Mouse (Mus musculus): ENCODE data around the gene Thumpd2. TPM values are rescaled to one million over a fixed set of nuclear protein-coding genes. Genes with fewer than 3 reads are reported as not detected.
A peak's percentile ranks its signal among the peaks of the same experiment; 100 is the strongest.

Gene Thumpd2
- polyA plus RNA-seq, 1 experiment from 2014 or later: 9.0 TPM

DNA sequence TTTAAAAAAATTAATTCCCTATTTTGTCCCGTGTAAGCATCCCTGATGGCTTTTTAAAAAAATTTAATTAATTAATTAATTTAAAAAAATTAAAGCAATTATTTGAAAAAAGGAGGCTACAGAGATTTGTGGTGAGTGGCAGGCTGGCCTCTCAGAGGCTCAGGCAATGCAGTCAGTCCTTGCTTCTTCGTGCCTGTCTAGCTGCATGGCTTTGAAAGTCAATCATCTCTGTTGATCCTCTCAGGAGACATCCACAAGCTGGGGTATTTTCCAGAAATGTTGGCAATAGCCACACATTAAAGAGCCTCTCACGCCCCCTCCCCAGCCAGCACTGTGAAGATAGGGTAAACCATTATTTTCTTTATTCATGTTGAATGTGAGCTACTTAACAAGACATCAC is 54.7 kb downstream of the Thumpd2 start:
- 51% methylated on average over 3 of the region's 3 CpGs for WGBS
- no peaks in the 10 kb centered on the region for H3K27me3 ChIP-seq (replicated peaks; ENCODE audit: control insufficient read depth, insufficient read depth, low read length)
- H3K36me3 ChIP-seq (ENCODE audit: control insufficient read depth, insufficient read depth): no peaks in the 10 kb centered on the region
- H3K27ac ChIP-seq (ENCODE audit: low read length): no peak overlapping the region
- H3K9me3 ChIP-seq (ENCODE audit: control insufficient read depth, low read length): no peaks in the 10 kb centered on the region
- peak; percentile 50 for ATAC-seq
- H3K9ac ChIP-seq (replicated peaks; ENCODE audit: low read depth, low read length): no peak overlapping the region
- no peak overlapping the region for H3K4me3 ChIP-seq (replicated peaks; ENCODE audit: low read length)
- peaks cover 17% of the 10 kb centered on the region for H3K4me1 ChIP-seq (replicated peaks; ENCODE audit: control insufficient read depth, insufficient read depth, low read length)
- no peak overlapping the region for H3K4me2 ChIP-seq (ENCODE audit: low read length)

DNA sequence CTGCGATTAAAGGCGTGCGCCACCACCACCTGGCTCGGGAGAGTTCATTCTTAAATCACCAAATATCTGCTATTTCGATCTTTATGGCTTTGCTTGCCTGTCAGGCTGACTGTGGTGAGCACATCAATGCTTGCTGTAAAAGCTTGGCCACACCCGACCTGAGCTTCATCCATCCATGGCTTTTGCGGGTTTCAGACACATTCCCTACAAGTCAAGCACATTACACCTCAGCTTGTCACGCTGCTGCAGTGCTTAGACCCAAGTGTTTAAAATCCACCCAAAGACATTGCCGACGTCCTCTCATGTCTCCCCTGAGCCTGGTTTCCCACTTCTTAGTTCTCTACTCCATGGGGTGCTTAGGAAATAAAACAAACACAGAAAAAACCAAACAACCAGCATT is 55.8 kb downstream of the Thumpd2 start:
- no peaks in the 10 kb centered on the region for H3K27me3 ChIP-seq (replicated peaks; ENCODE audit: control insufficient read depth, insufficient read depth, low read length)

GRCm38 (mm10) chr17:81005292-81005691 is 59.6 kb downstream of the Thumpd2 start:
- H3K9me3 ChIP-seq (ENCODE audit: control insufficient read depth, low read length): no peaks in the 10 kb centered on the region
- no peak overlapping the region for H3K4me3 ChIP-seq (replicated peaks; ENCODE audit: low read length)
- no peaks in the 10 kb centered on the region for H3K27me3 ChIP-seq (replicated peaks; ENCODE audit: control insufficient read depth, insufficient read depth, low read length)
- H3K9ac ChIP-seq (replicated peaks; ENCODE audit: low read depth, low read length): no peak overlapping the region
- peak; percentile 20; the same call in 1 of the 2 replicates for ATAC-seq
- no peak overlapping the region for H3K4me2 ChIP-seq (ENCODE audit: low read length)
- H3K36me3 ChIP-seq (ENCODE audit: control insufficient read depth, insufficient read depth): no peaks in the 10 kb centered on the region
- 25% methylated on average over 8 of the region's 8 CpGs for WGBS
- H3K27ac ChIP-seq (ENCODE audit: low read length): no peak overlapping the region
- peaks cover 11% of the 10 kb centered on the region; the same call in 1 of the 2 replicates for H3K4me1 ChIP-seq (replicated peaks; ENCODE audit: control insufficient read depth, insufficient read depth, low read length)

More for the DNA sequence above, 55.8 kb downstream of the Thumpd2 start:
- Histone ChIP-seq H3K4me2 (ENCODE audit: low read length) (no peak overlapping the region), H3K4me3 (replicated peaks; ENCODE audit: low read length) (no peak overlapping the region), H3K9me3 (ENCODE audit: control insufficient read depth, low read length) (no peaks in the 10 kb centered on the region), H3K9ac (replicated peaks; ENCODE audit: low read depth, low read length) (no peak overlapping the region), H3K36me3 (ENCODE audit: control insufficient read depth, insufficient read depth) (no peaks in the 10 kb centered on the region), H3K27ac (ENCODE audit: low read length) (no peak overlapping the region), H3K4me1 (replicated peaks; ENCODE audit: control insufficient read depth, insufficient read depth, low read length) (peaks cover 20% of the 10 kb centered on the region)
- ATAC-seq: no peak
- WGBS: 93% methylated on average over 10 of the region's 10 CpGs

- no peak for ATAC-seq
- Histone ChIP-seq H3K9ac (replicated peaks; ENCODE audit: low read depth, low read length) (no peak overlapping the region), H3K4me1 (replicated peaks; ENCODE audit: control insufficient read depth, insufficient read depth, low read length) (0 out of 2 replicates have a peak, but pooled peaks cover 6% of the 10 kb centered on the region), H3K4me2 (ENCODE audit: low read length) (no peak overlapping the region), H3K9me3 (ENCODE audit: control insufficient read depth, low read length) (no peaks in the 10 kb centered on the region), H3K27ac (ENCODE audit: low read length) (no peak overlapping the region), H3K4me3 (replicated peaks; ENCODE audit: low read length) (no peak overlapping the region), H3K27me3 (replicated peaks; ENCODE audit: control insufficient read depth, insufficient read depth, low read length) (no peaks in the 10 kb centered on the region), H3K36me3 (ENCODE audit: control insufficient read depth, insufficient read depth) (no peaks in the 10 kb centered on the region)
- WGBS: 82% methylated on average over 11 of the region's 11 CpGs
Observed at GRCm38 (mm10) chr17:81004454-81004853, 60.4 kb downstream of the Thumpd2 start.

- no peaks in the 10 kb centered on the region for H3K36me3 ChIP-seq (ENCODE audit: control insufficient read depth, insufficient read depth)
- H3K4me3 ChIP-seq (replicated peaks; ENCODE audit: low read length): no peak overlapping the region
- H3K4me1 ChIP-seq (replicated peaks; ENCODE audit: control insufficient read depth, insufficient read depth, low read length): 0 out of 2 replicates have a peak, but pooled peaks cover 6% of the 10 kb centered on the region
- no peak overlapping the region for H3K9ac ChIP-seq (replicated peaks; ENCODE audit: low read depth, low read length)
- H3K9me3 ChIP-seq (ENCODE audit: control insufficient read depth, low read length): no peaks in the 10 kb centered on the region
- WGBS: 93% methylated on average over 5 of the region's 5 CpGs
- H3K27ac ChIP-seq (ENCODE audit: low read length): no peak overlapping the region
- no peak overlapping the region for H3K4me2 ChIP-seq (ENCODE audit: low read length)
- H3K27me3 ChIP-seq (replicated peaks; ENCODE audit: control insufficient read depth, insufficient read depth, low read length): no peaks in the 10 kb centered on the region
- no peak for ATAC-seq
Observed at GRCm38 (mm10) chr17:81002130-81002529, 62.8 kb downstream of the Thumpd2 start.

DNA sequence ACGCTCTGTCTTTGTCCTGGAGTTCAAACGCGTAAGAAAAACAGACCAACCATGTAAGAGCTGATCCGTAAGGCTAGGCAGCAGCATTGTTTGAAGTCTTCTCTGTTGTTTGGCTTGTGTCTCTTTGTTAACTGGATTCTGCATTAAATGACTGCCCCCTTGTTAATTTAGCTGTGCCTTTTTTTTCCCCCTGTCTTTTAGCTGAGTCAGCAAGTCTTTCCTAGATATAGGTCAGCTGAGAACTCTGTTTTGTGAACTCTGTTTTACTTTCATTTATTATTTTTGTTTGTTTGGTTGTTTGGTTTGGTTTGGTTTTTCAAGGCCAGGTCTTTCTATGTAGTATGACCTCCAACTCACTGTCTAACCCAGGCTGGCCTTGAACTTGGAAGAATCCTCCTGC is 63.2 kb downstream of the Thumpd2 start:
- WGBS: 73% methylated on average over 4 of the region's 4 CpGs
- H3K27me3 ChIP-seq (replicated peaks; ENCODE audit: control insufficient read depth, insufficient read depth, low read length): no peaks in the 10 kb centered on the region

DNA sequence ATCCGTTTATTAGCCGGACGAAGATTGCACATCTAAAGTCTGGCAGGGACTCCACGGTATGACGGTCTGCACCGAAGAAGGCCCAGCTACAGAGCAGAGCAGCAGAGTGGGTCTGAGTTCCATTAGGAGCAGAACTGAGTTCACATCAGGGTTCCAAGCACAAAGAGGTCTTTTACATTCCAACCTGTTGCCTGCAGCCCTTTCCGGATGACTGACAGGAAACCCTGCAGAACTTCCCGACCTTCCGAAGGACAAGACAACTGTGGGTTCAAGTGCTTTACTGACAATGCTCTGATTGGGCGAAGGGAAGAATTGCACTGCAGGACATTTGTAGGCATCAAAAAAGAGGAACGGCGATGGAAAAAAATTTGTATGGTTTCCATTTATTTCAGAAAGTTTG is 63.9 kb downstream of the Thumpd2 start:
- 84% methylated on average over 12 of the region's 12 CpGs for WGBS
- ATAC-seq: no peak
- Histone ChIP-seq H3K9me3 (ENCODE audit: control insufficient read depth, low read length) (no peaks in the 10 kb centered on the region), H3K27me3 (replicated peaks; ENCODE audit: control insufficient read depth, insufficient read depth, low read length) (no peaks in the 10 kb centered on the region), H3K27ac (ENCODE audit: low read length) (no peak overlapping the region), H3K4me3 (replicated peaks; ENCODE audit: low read length) (no peak overlapping the region), H3K4me2 (ENCODE audit: low read length) (no peak overlapping the region), H3K9ac (replicated peaks; ENCODE audit: low read depth, low read length) (no peak overlapping the region), H3K4me1 (replicated peaks; ENCODE audit: control insufficient read depth, insufficient read depth, low read length) (0 out of 2 replicates have a peak, but pooled peaks cover 4% of the 10 kb centered on the region), H3K36me3 (ENCODE audit: control insufficient read depth, insufficient read depth) (0 out of 2 replicates have a peak, but pooled peaks cover 3% of the 10 kb centered on the region)

More for the DNA sequence above, 63.2 kb downstream of the Thumpd2 start:
- H3K27ac ChIP-seq (ENCODE audit: low read length): no peak overlapping the region
- ATAC-seq: no peak
- no peaks in the 10 kb centered on the region for H3K36me3 ChIP-seq (ENCODE audit: control insufficient read depth, insufficient read depth)
- H3K4me1 ChIP-seq (replicated peaks; ENCODE audit: control insufficient read depth, insufficient read depth, low read length): 0 out of 2 replicates have a peak, but pooled peaks cover 6% of the 10 kb centered on the region
- H3K4me2 ChIP-seq (ENCODE audit: low read length): no peak overlapping the region
- H3K9ac ChIP-seq (replicated peaks; ENCODE audit: low read depth, low read length): no peak overlapping the region
- H3K4me3 ChIP-seq (replicated peaks; ENCODE audit: low read length): no peak overlapping the region
- no peaks in the 10 kb centered on the region for H3K9me3 ChIP-seq (ENCODE audit: control insufficient read depth, low read length)

- WGBS: 51% methylated on average over 6 of the region's 6 CpGs
- no peak for ATAC-seq
- no peaks in the 10 kb centered on the region for H3K9me3 ChIP-seq (ENCODE audit: control insufficient read depth, low read length)
Observed at GRCm38 (mm10) chr17:80998958-80999357, 65.9 kb downstream of the Thumpd2 start.

DNA sequence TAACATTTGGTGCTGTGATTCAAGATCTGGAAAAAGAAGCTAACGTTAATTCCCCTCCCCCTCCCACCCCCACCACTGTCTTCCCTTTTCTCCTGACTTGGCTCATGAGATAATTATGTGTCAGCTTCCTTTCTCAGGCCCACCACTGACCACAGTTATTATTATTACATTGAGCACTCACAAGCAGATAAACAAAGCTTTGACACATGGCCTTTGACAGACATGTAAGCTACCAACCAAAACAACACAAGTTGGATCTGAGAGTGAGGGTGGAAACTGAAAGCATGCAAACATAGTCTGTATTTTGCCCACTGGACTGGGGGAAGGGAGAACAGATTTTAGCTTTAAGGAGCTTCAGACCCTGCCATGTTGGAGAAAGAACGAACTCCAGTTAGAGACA is 67.7 kb downstream of the Thumpd2 start:
- H3K4me1 ChIP-seq (replicated peaks; ENCODE audit: control insufficient read depth, insufficient read depth, low read length): no peaks in the 10 kb centered on the region
- no peak overlapping the region for H3K4me3 ChIP-seq (replicated peaks; ENCODE audit: low read length)
- no peaks in the 10 kb centered on the region for H3K9me3 ChIP-seq (ENCODE audit: control insufficient read depth, low read length)
- H3K27me3 ChIP-seq (replicated peaks; ENCODE audit: control insufficient read depth, insufficient read depth, low read length): no peaks in the 10 kb centered on the region
- H3K27ac ChIP-seq (ENCODE audit: low read length): no peak overlapping the region; the same call in 1 of the 2 replicates
- H3K36me3 ChIP-seq (ENCODE audit: control insufficient read depth, insufficient read depth): 0 out of 2 replicates have a peak, but pooled peaks cover 3% of the 10 kb centered on the region
- H3K4me2 ChIP-seq (ENCODE audit: low read length): no peak overlapping the region
- WGBS: 81% methylated on average over 2 of the region's 2 CpGs
- no peak for ATAC-seq
- no peak overlapping the region for H3K9ac ChIP-seq (replicated peaks; ENCODE audit: low read depth, low read length)

More at GRCm38 (mm10) chr17:80998958-80999357, 65.9 kb downstream of the Thumpd2 start:
- H3K27me3 ChIP-seq (replicated peaks; ENCODE audit: control insufficient read depth, insufficient read depth, low read length): no peaks in the 10 kb centered on the region
- H3K4me3 ChIP-seq (replicated peaks; ENCODE audit: low read length): no peak overlapping the region
- no peak overlapping the region for H3K4me2 ChIP-seq (ENCODE audit: low read length)
- H3K36me3 ChIP-seq (ENCODE audit: control insufficient read depth, insufficient read depth): 0 out of 2 replicates have a peak, but pooled peaks cover 3% of the 10 kb centered on the region
- no peak overlapping the region for H3K27ac ChIP-seq (ENCODE audit: low read length)
- H3K4me1 ChIP-seq (replicated peaks; ENCODE audit: control insufficient read depth, insufficient read depth, low read length): no peaks in the 10 kb centered on the region
- no peak overlapping the region for H3K9ac ChIP-seq (replicated peaks; ENCODE audit: low read depth, low read length)
